Mouse (Mus musculus): ENCODE measurements around the gene Rab31. TPM values are rescaled to one million over a fixed set of nuclear protein-coding genes. Genes with fewer than 3 reads are reported as not detected.
"Not testable (repeated sequence)": the region's sequence is repeated elsewhere in the genome, so short reads cannot be mapped to it uniquely, and the experiment has no call there.

The Rab31 gene
- polyA plus RNA-seq, 1 experiment, result 60.7 TPM

- H3K36me3 ChIP-seq (ENCODE audit: control insufficient read depth, insufficient read depth), result no peaks in the 10 kb centered on the region
- no peak overlapping the region for H3K4me2 ChIP-seq (ENCODE audit: low read depth)
- no peak overlapping the region for H3ac ChIP-seq (ENCODE audit: control insufficient read depth, insufficient read length)
- H3K4me3 ChIP-seq, result no peak overlapping the region
- no peaks in the 10 kb centered on the region for H3K27me3 ChIP-seq (ENCODE audit: control insufficient read depth, insufficient read depth, insufficient read length)
- H3K79me2 ChIP-seq (ENCODE audit: control insufficient read depth, insufficient read depth), result no peaks in the 10 kb centered on the region
- TF ChIP-seq TCF12 (IDR thresholded peaks at IDR 0.05; ENCODE audit: insufficient read depth, poor library complexity, severe bottlenecking) (no peak), USF1 (IDR thresholded peaks at IDR 0.05; ENCODE audit: low read depth) (no peak), POLR2A (IDR thresholded peaks at IDR 0.05; ENCODE audit: insufficient read length, low read depth) (no peak), E2F4 (IDR thresholded peaks at IDR 0.05; ENCODE audit: insufficient read depth) (no peak), CEBPB (IDR thresholded peaks at IDR 0.05; ENCODE audit: insufficient read depth, poor library complexity, severe bottlenecking) (no peak)
Measured at GRCm38 (mm10) chr17:65639144-65639543, 133.4 kb downstream of the Rab31 start.

- no peak overlapping the region for H3K4me3 ChIP-seq
- no peaks in the 10 kb centered on the region for H3K36me3 ChIP-seq (ENCODE audit: control insufficient read depth, insufficient read depth)
- TF ChIP-seq MAX (IDR thresholded peaks at IDR 0.05; ENCODE audit: low read depth), result no peak
- no peak for TF ChIP-seq USF1 (IDR thresholded peaks at IDR 0.05; ENCODE audit: low read depth)
- no peak for TF ChIP-seq POLR2AphosphoS2 (IDR thresholded peaks at IDR 0.05; ENCODE audit: insufficient read length, low read depth)
- TF ChIP-seq TCF3 (IDR thresholded peaks at IDR 0.05; ENCODE audit: insufficient read length, low read depth), result no peak
- TF ChIP-seq MYOG (IDR thresholded peaks at IDR 0.05; ENCODE audit: control insufficient read depth in 1 of 3, insufficient read depth in 1 of 3, insufficient read length in 2 of 3, low read depth in 2 of 3), result peak in 2 of 3 experiments; percentile 56 to 65
- TF ChIP-seq MYOD1 (IDR thresholded peaks at IDR 0.05; ENCODE audit: control insufficient read depth in 1 of 3, insufficient read length in 2 of 3, low read depth in 2 of 3), result peak; percentile 10 to 69 (median 61)
- TF ChIP-seq TCF12 (IDR thresholded peaks at IDR 0.05; ENCODE audit: insufficient read depth, poor library complexity, severe bottlenecking), result no peak
- no peak for TF ChIP-seq REST (IDR thresholded peaks at IDR 0.05; ENCODE audit: insufficient read depth, insufficient read length)
- TF ChIP-seq POLR2A (IDR thresholded peaks at IDR 0.05; ENCODE audit: insufficient read length, low read depth), result no peak
- TF ChIP-seq CEBPB (IDR thresholded peaks at IDR 0.05; ENCODE audit: insufficient read depth, poor library complexity, severe bottlenecking), result peak; percentile 46; the same call in 1 of the 2 replicates
- TF ChIP-seq SRF (IDR thresholded peaks at IDR 0.05; ENCODE audit: control insufficient read depth, insufficient read length, low read depth), result no peak
- no peaks in the 10 kb centered on the region for H3K79me2 ChIP-seq (ENCODE audit: control insufficient read depth, insufficient read depth)
- H3ac ChIP-seq (ENCODE audit: control insufficient read depth, insufficient read length), result no peak overlapping the region
- no peaks in the 10 kb centered on the region for H3K27me3 ChIP-seq (ENCODE audit: control insufficient read depth, insufficient read depth, insufficient read length)
- peak overlapping the region; percentile 87 for H3K4me2 ChIP-seq (ENCODE audit: low read depth)
Measured at GRCm38 (mm10) chr17:65635715-65636360, 136.7 kb downstream of the Rab31 start.

GRCm38 (mm10) chr17:65629943-65630342 lies 142.6 kb downstream of the Rab31 start:
- Histone ChIP-seq H3ac (ENCODE audit: control insufficient read depth, insufficient read length) (no peak overlapping the region), H3K4me2 (ENCODE audit: low read depth) (no peak overlapping the region), H3K4me3 (no peak overlapping the region), H3K79me2 (ENCODE audit: control insufficient read depth, insufficient read depth) (no peaks in the 10 kb centered on the region), H3K36me3 (ENCODE audit: control insufficient read depth, insufficient read depth) (no peaks in the 10 kb centered on the region), H3K27me3 (ENCODE audit: control insufficient read depth, insufficient read depth, insufficient read length) (no peaks in the 10 kb centered on the region)
- TF ChIP-seq TCF12 (IDR thresholded peaks at IDR 0.05; ENCODE audit: insufficient read depth, poor library complexity, severe bottlenecking), result no peak
- TF ChIP-seq POLR2A (IDR thresholded peaks at IDR 0.05; ENCODE audit: insufficient read length, low read depth), result no peak
- peak in 2 of 3 experiments; percentile 3 to 41 for TF ChIP-seq MYOD1 (IDR thresholded peaks at IDR 0.05; ENCODE audit: control insufficient read depth in 1 of 3, insufficient read length in 2 of 3, low read depth in 2 of 3)
- TF ChIP-seq MYOG (IDR thresholded peaks at IDR 0.05; ENCODE audit: control insufficient read depth in 1 of 3, insufficient read depth in 1 of 3, insufficient read length in 2 of 3, low read depth in 2 of 3), result peak in 1 of 3 experiments; percentile 57
- TF ChIP-seq POLR2AphosphoS2 (IDR thresholded peaks at IDR 0.05; ENCODE audit: insufficient read length, low read depth), result no peak
- TF ChIP-seq CEBPB (IDR thresholded peaks at IDR 0.05; ENCODE audit: insufficient read depth, poor library complexity, severe bottlenecking), result no peak
- TF ChIP-seq USF1 (IDR thresholded peaks at IDR 0.05; ENCODE audit: low read depth), result no peak
- TF ChIP-seq TCF3 (IDR thresholded peaks at IDR 0.05; ENCODE audit: insufficient read length, low read depth), result no peak
- TF ChIP-seq E2F4 (IDR thresholded peaks at IDR 0.05; ENCODE audit: insufficient read depth), result no peak

DNA sequence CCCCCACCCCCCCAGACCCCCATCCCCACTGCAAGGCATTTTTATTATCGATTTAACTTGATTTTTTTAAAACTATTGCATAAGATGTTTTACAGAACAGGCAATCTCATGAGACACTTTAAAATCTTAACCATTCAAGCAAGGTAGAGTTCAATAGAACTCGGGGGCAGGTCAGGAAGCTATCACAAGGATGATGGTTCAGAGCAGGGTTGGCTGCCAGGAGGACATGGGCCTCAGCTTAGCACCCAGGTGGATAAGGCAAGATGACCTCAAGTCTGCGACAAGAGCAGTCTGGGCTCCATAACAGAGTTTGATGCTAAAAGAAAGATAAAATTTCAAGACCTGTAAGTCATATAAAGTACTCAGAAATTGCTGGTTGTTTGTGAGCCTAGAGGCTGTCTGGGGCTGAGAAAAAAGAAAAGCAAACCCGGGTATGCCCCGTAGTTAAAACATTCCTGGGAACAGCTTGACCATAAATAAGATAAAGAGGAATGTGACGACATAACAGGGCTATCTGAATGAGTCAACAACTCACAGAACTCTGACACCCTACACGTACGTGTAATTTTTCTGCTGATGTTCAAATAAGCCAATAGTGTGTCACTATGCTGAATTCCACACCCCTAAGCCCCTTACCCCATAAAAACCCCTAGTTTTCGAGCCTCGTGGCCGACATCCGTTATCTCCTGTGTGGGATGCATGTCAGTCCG lies 143.6 kb downstream of the Rab31 start:
- H3K4me3 ChIP-seq; H3K27me3 ChIP-seq (ENCODE audit: control insufficient read depth, insufficient read depth, insufficient read length); H3K4me2 ChIP-seq (ENCODE audit: low read depth); H3K36me3 ChIP-seq (ENCODE audit: control insufficient read depth, insufficient read depth); H3K79me2 ChIP-seq (ENCODE audit: control insufficient read depth, insufficient read depth); H3ac ChIP-seq (ENCODE audit: control insufficient read depth, insufficient read length): not testable (repeated sequence)

DNA sequence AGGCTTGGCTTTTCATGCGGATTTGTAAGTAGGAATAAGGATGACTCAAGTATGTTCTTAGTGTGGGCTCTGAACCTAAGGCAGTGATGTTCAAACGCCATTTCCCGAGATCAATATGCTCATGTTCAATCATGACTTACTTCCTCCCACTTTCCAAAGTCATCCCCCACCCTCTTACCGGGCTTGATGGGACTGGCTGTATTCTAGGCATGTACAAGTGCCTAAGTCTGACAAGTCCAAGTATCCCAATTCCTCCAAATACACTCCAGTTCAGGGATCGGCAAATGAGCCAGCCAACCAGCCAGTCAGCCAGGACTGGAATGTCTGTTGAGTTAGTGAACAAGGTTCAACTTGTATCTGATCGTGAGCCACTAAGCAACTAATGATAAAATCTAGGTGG lies 146.3 kb downstream of the Rab31 start:
- Histone ChIP-seq H3K36me3 (ENCODE audit: control insufficient read depth, insufficient read depth) (no peaks in the 10 kb centered on the region), H3K4me2 (ENCODE audit: low read depth) (no peak overlapping the region), H3ac (ENCODE audit: control insufficient read depth, insufficient read length) (no peak overlapping the region), H3K79me2 (ENCODE audit: control insufficient read depth, insufficient read depth) (no peaks in the 10 kb centered on the region), H3K27me3 (ENCODE audit: control insufficient read depth, insufficient read depth, insufficient read length) (no peaks in the 10 kb centered on the region), H3K4me3 (no peak overlapping the region)
- TF ChIP-seq SRF (IDR thresholded peaks at IDR 0.05; ENCODE audit: control insufficient read depth, insufficient read length, low read depth) (no peak), USF1 (IDR thresholded peaks at IDR 0.05; ENCODE audit: low read depth) (no peak), POLR2AphosphoS2 (IDR thresholded peaks at IDR 0.05; ENCODE audit: insufficient read length, low read depth) (no peak), CEBPB (IDR thresholded peaks at IDR 0.05; ENCODE audit: insufficient read depth, poor library complexity, severe bottlenecking) (no peak), TCF12 (IDR thresholded peaks at IDR 0.05; ENCODE audit: insufficient read depth, poor library complexity, severe bottlenecking) (no peak)

Measured in myocyte (in vitro differentiated cells).